Mouse (Mus musculus) heart, adult 9 months (tissue): Measurements from ENCODE around the gene Exo1.

ENCODE experiments used
- DNase-seq, 2 experiments: peaks; one replicate each; pipeline ENCODE4 v3.0.0; 2022; ENCODE audit warnings: low spot score in 2 of 2

Gene Exo1

DNA sequence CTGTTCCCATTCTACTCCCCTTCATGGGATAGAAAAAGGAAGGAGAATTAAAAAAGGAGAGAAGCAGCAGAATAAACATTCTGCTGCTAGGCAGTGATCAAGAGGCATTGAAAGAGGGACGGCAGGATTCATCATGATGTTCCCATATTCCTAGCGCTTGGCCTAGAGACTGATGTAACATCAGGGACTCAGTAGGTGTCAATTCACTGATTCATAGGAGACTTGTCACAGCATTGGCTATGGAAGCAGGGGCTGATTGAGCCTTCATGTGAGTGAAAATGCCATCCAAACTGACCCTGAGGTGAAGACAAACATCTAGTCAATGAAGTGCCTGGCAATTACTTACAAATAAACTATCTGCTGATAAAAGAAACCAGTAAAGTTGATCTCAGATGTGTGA is 70.5 kb downstream of the Exo1 start:
- no peak for DNase-seq

DNA sequence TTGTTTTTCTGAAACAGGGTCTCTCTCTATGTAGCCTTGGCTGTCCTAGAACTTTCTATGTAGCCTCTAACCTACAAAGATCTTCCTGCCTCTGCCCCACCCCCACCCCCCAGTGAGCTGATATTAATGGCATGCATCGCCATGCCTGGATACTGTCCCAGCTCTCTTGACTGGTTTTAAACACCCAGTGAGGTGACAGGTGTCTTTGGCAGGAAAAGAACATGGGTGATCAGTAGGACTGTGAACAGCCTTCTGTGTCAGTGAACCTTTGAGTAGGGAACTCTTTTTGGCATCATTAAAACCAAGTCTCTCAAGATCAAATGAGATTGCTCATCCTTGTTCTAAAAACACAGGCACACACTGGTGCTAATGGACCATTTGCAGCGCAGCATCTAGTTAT is 81.4 kb downstream of the Exo1 start:
- DNase-seq = no peak
